11 mouse cellular contexts compared by ENCODE assay signal in genomic region chr3:136084066-136084465, GRCm38 (mm10).
DNase-seq lines count a peak whose midpoint lies in the region; ATAC-seq and TF ChIP-seq lines count a peak whose summit lies in the region.
"Had no signal": no experiment of that assay in that cellular context is flagged by ENCODE, and none has a peak within 500 bp of the region (broad histone marks: within the 10 kb centered on the region; RNA-seq: fewer than 3 reads in every experiment).

No protein-coding gene starts in this region.

- H3K4me3 ChIP-seq in kidney, adult 2 months (ENCODE audit: insufficient read depth, low read depth, low read length), result no peak overlapping the region
- H3K4me3 ChIP-seq in limb, embryonic 13.5 days, result no peak overlapping the region
- H3K4me3 ChIP-seq in stomach, postnatal 0 days (ENCODE audit: low read depth, low read length), result no peak overlapping the region

- TF ChIP-seq EP300 in stomach, postnatal 0 days (optimal IDR thresholded peaks at IDR 0.05), result no peak

- H3K4me2 ChIP-seq in limb, embryonic 13.5 days (replicated peaks), result peak overlapping the region; percentile 32
- no peak overlapping the region for H3K4me2 ChIP-seq in stomach, postnatal 0 days (replicated peaks; ENCODE audit: low read depth)
- H3K4me2 ChIP-seq: liver, embryonic 11.5 days had no signal

- peak; percentile 3 for DNase-seq in adrenal gland, postnatal 25 days
- no peak for DNase-seq in adrenal gland, postnatal 4 days (ENCODE audit: low spot score in 2 of 2)
- peak; percentile 27 for DNase-seq in adipocyte (ENCODE audit: low spot score)
- peak; percentile 52 for DNase-seq in kidney, adult 2 months
- no peak for DNase-seq in stomach, postnatal 0 days (ENCODE audit: low spot score)
- no peak for DNase-seq in spleen, postnatal 10 days (ENCODE audit: low spot score in 2 of 2)
- no peak for DNase-seq in thymus, postnatal 25 days
- DNase-seq: lung, postnatal 4 days had no signal

- WGBS in kidney, adult 2 months, result 38% methylated on average over 5 of the region's 5 CpGs
- 14% methylated on average over 5 of the region's 5 CpGs for WGBS in limb, embryonic 13.5 days
- 32% methylated on average over 5 of the region's 5 CpGs for WGBS in stomach, postnatal 0 days

- H3K27me3 ChIP-seq in kidney, adult 2 months (replicated peaks; ENCODE audit: control insufficient read depth, insufficient read depth, low read length), result no peaks in the 10 kb centered on the region
- peaks cover 11% of the 10 kb centered on the region; the same call in 1 of the 2 replicates for H3K27me3 ChIP-seq in limb, embryonic 13.5 days
- no peaks in the 10 kb centered on the region for H3K27me3 ChIP-seq in stomach, postnatal 0 days (ENCODE audit: control insufficient read depth, insufficient read depth, low read length)

- ATAC-seq in limb, embryonic 13.5 days (ENCODE audit: low FRiP score, low read depth), result peak; percentile 74; the same call in 1 of the 2 replicates
- ATAC-seq in stomach, postnatal 0 days (ENCODE audit: low FRiP score, low TSS enrichment), result no peak
- ATAC-seq: midbrain, embryonic 16.5 days had no signal

- no peaks in the 10 kb centered on the region for H3K4me1 ChIP-seq in kidney, adult 2 months (ENCODE audit: control insufficient read depth, insufficient read depth, low read length)
- peaks cover 22% of the 10 kb centered on the region for H3K4me1 ChIP-seq in limb, embryonic 13.5 days
- no peaks in the 10 kb centered on the region for H3K4me1 ChIP-seq in stomach, postnatal 0 days (replicated peaks; ENCODE audit: control insufficient read depth, insufficient read depth)

- H3K27ac ChIP-seq in kidney, adult 2 months (ENCODE audit: insufficient read depth, low read depth, low read length), result no peak overlapping the region
- H3K27ac ChIP-seq in limb, embryonic 13.5 days, result no peak overlapping the region
- H3K27ac ChIP-seq in stomach, postnatal 0 days (replicated peaks), result no peak overlapping the region

- no peaks in the 10 kb centered on the region for H3K9me3 ChIP-seq in limb, embryonic 13.5 days
- H3K9me3 ChIP-seq in stomach, postnatal 0 days (ENCODE audit: control insufficient read depth, low read length), result no peaks in the 10 kb centered on the region

- TF ChIP-seq POLR2A in kidney, adult 2 months (IDR thresholded peaks at IDR 0.05; ENCODE audit: low read depth, low read length), result no peak

- TF ChIP-seq CTCF in kidney, adult 2 months (conservative IDR thresholded peaks at IDR 0.05; ENCODE audit: insufficient read depth, insufficient read length, low read depth, low read length), result no peak
- no peak for TF ChIP-seq CTCF in stomach, postnatal 0 days (IDR thresholded peaks at IDR 0.05; ENCODE audit: low read depth)

- H3K36me3 ChIP-seq in kidney, adult 2 months (ENCODE audit: control insufficient read depth, insufficient read depth, low read length), result no peaks in the 10 kb centered on the region
- no peaks in the 10 kb centered on the region for H3K36me3 ChIP-seq in limb, embryonic 13.5 days
- H3K36me3 ChIP-seq in stomach, postnatal 0 days (ENCODE audit: control insufficient read depth, insufficient read depth, low read length), result no peaks in the 10 kb centered on the region

- no peak overlapping the region for H3K9ac ChIP-seq in limb, embryonic 13.5 days
- H3K9ac ChIP-seq in stomach, postnatal 0 days (ENCODE audit: low read length), result no peak overlapping the region

Comparison
In these comparisons a context has a peak if more than half of its experiments do, and no peak if none do; other contexts are left out.
1. DNase-seq: peak in adrenal gland, postnatal 25 days (single experiment), adipocyte (single experiment) and kidney, adult 2 months (single experiment); none in adrenal gland, postnatal 4 days (0 of 2), stomach, postnatal 0 days (single experiment), spleen, postnatal 10 days (0 of 2) and thymus, postnatal 25 days (single experiment).